Mouse (Mus musculus): ENCODE results near the gene Nhej1.

- TF ChIP-seq EP300 (IDR thresholded peaks at IDR 0.05; ENCODE audit: low read depth) (no peak), CTCF (IDR thresholded peaks at IDR 0.05; ENCODE audit: low read depth) (no peak)
Measured at GRCm38 (mm10) chr1:74947986-74948670, 176.9 kb downstream of the Nhej1 start.

All from liver, postnatal 0 days (tissue).